Mouse (Mus musculus): ENCODE data around the gene Sema3e. TPM values are rescaled to one million over a fixed set of nuclear protein-coding genes. Genes with fewer than 3 reads are reported as not detected.

Gene Sema3e
- polyA plus RNA-seq, 1 experiment = 0.47 TPM

- Histone ChIP-seq H3K4me3 (ENCODE audit: control insufficient read depth, low read depth, low read length) (no peak overlapping the region), H3K4me1 (ENCODE audit: control insufficient read depth, insufficient read depth, low read length) (no peaks in the 10 kb centered on the region), H3K27me3 (ENCODE audit: control insufficient read depth, insufficient read depth, low read length) (no peaks in the 10 kb centered on the region), H3K27ac (ENCODE audit: control insufficient read depth, insufficient read depth, low read depth, low read length) (no peak overlapping the region), H3K36me3 (ENCODE audit: control insufficient read depth, insufficient read depth, low read length) (no peaks in the 10 kb centered on the region)
- TF ChIP-seq POLR2A (IDR thresholded peaks at IDR 0.05; ENCODE audit: control insufficient read depth, low read depth, low read length) (no peak), CTCF (IDR thresholded peaks at IDR 0.05; ENCODE audit: control insufficient read depth, insufficient read depth, insufficient replicate concordance, low read depth, low read length) (no peak)
These were observed 235.1 kb downstream of the Sema3e start for GRCm38 (mm10) chr5:14260156-14260555.

DNA sequence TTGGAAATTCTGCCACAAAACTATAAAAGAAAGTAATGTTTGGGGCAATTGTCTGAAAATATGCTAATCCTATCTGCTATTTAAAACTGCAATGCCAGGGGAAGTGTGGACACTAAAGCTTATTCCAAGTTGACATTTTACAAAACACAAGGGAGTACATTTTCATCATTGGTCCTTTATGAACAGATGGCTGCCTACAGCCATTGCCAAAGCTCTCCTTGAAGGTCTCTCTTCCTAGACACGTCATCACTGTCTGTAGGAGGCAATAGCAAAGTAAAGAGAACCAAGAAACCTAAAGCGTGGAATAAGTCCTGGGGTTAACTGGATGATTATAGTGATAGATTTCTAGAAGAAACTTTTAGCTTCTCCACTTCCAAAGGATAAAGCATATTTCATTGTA, 242.3 kb downstream of the Sema3e start:
- Histone ChIP-seq H3K27ac (ENCODE audit: control insufficient read depth, insufficient read depth, low read depth, low read length) (no peak overlapping the region), H3K4me1 (ENCODE audit: control insufficient read depth, insufficient read depth, low read length) (no peaks in the 10 kb centered on the region), H3K36me3 (ENCODE audit: control insufficient read depth, insufficient read depth, low read length) (no peaks in the 10 kb centered on the region), H3K27me3 (ENCODE audit: control insufficient read depth, insufficient read depth, low read length) (no peaks in the 10 kb centered on the region), H3K4me3 (ENCODE audit: control insufficient read depth, low read depth, low read length) (no peak overlapping the region)
- TF ChIP-seq CTCF (IDR thresholded peaks at IDR 0.05; ENCODE audit: control insufficient read depth, insufficient read depth, insufficient replicate concordance, low read depth, low read length) = no peak
- no peak for TF ChIP-seq POLR2A (IDR thresholded peaks at IDR 0.05; ENCODE audit: control insufficient read depth, low read depth, low read length)

Other genes starting within 250 kb of the Sema3e start
- gene Speer3, start 233.7 kb upstream of the Sema3e start, polyA plus RNA-seq (2012; rRNA removed) = 2.5 and 4.0 TPM in 2 replicates

Measured in testis, adult 2 months (tissue).